Mouse (Mus musculus): ENCODE results near the gene Map2k5. TPM values are rescaled to one million over a fixed set of nuclear protein-coding genes. Genes with fewer than 3 reads are reported as not detected.

The Map2k5 gene
- polyA plus RNA-seq, 1 experiment from 2014 or later = 33.6 TPM

DNA sequence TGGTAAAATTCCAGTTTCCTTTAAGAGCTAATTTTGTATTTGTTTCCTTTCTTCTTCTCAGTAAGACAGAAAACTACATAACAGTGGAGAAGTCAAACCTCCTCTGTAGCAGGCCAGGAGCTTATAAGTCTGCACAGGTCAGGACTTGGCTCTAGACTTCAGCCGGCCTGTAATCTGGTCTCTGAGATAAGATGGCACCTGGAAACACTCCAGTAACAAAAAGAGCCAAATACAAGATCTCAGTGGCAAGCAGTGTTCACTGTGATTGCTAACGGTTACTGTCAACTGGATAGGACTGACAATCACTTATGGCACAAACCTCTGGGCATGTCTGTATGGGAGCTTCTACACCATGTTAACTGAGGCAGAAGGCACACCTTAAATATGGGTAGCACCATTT lies 4.4 kb downstream of the Map2k5 start:
- Histone ChIP-seq H3K9me3 (replicated peaks) (no peaks in the 10 kb centered on the region), H3K27ac (no peak overlapping the region), H3K4me3 (replicated peaks) (no peak overlapping the region), H3K9ac (no peak overlapping the region), H3K4me1 (peaks cover 26% of the 10 kb centered on the region), H3K4me2 (no peak overlapping the region), H3K27me3 (no peaks in the 10 kb centered on the region), H3K36me3 (peaks cover 58% of the 10 kb centered on the region)
- ATAC-seq (replicated peaks; ENCODE audit: low FRiP score) = no peak
- WGBS = 80% methylated on average over 2 of the region's 2 CpGs

DNA sequence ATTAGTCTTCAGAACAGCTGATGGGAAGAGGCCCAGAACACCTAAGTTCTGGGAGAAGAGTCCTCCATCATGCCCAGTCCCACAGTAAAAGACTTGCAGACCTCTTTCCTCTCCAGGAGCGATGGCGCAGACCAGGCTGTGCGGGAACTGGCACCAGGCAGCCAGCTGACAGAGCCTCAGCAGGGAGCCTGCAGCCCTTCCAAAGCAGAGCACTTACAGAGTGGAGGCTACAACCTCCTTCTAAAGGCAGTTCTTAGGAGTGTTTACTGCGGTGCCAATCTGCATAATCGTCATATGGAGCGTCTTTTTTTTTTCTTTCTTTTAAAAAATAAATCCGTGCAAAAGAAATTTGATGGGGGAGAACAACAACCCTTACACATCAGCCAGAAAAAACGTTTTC lies 5.2 kb downstream of the Map2k5 start:
- peaks cover 24% of the 10 kb centered on the region for H3K4me1 ChIP-seq
- no peak overlapping the region for H3K4me3 ChIP-seq (replicated peaks)
- H3K27ac ChIP-seq = no peak overlapping the region
- H3K36me3 ChIP-seq = peaks cover 62% of the 10 kb centered on the region
- WGBS = 80% methylated on average over 8 of the region's 8 CpGs
- H3K9me3 ChIP-seq (replicated peaks) = no peaks in the 10 kb centered on the region
- ATAC-seq (replicated peaks; ENCODE audit: low FRiP score) = no peak
- H3K4me2 ChIP-seq = no peak overlapping the region
- no peaks in the 10 kb centered on the region for H3K27me3 ChIP-seq
- H3K9ac ChIP-seq = no peak overlapping the region

DNA sequence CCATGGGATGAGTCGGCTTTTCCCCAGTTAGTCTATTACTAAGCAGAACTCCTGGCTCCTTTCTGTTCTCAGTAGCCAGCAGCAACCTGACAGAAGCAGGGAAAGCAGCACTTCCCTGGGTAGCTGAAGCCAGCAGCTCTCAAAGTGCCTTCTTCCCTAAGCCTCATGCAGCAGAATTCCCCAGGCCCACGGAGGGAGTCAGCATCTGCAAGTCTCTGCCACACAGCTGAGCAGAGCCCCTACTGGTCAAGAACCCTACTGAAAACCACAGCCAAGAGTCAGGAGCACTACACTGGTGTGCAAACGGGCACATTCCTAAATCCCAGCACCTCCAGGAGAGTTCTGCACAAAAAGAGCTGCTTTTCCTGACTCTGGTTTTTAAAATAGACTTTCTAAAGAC lies 17.3 kb downstream of the Map2k5 start:
- no peak overlapping the region for H3K9ac ChIP-seq
- WGBS = 61% methylated on average over 3 of the region's 3 CpGs
- H3K4me3 ChIP-seq (replicated peaks) = no peak overlapping the region
- H3K27me3 ChIP-seq = no peaks in the 10 kb centered on the region
- no peak overlapping the region for H3K4me2 ChIP-seq
- H3K9me3 ChIP-seq (replicated peaks) = no peaks in the 10 kb centered on the region
- no peak overlapping the region for H3K27ac ChIP-seq
- no peak for ATAC-seq (replicated peaks; ENCODE audit: low FRiP score)
- H3K36me3 ChIP-seq = peaks cover 10% of the 10 kb centered on the region
- H3K4me1 ChIP-seq = peaks cover 16% of the 10 kb centered on the region

DNA sequence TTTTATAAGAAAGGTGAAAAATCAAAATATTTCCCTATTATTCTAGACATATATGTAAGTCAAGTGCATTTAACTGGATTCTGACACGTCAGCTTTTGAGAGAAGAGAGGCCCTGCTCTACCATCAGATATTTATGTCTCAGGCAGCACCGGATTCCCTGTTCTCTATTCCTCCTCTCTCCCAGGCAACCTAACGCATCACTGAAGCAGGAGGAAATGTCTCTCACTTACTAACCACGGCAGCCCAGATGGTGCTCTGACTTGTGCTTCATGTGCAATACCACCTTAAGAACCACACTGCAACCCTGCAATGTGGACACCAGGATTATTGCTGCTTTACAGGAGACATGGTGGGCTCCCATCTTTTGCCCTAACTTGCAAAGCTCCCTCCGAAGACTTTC lies 18.7 kb downstream of the Map2k5 start:
- no peaks in the 10 kb centered on the region for H3K27me3 ChIP-seq
- H3K36me3 ChIP-seq = 0 out of 2 replicates have a peak, but pooled peaks cover 3% of the 10 kb centered on the region
- 84% methylated on average over 5 of the region's 5 CpGs for WGBS
- peaks cover 21% of the 10 kb centered on the region for H3K4me1 ChIP-seq
- H3K4me3 ChIP-seq (replicated peaks) = no peak overlapping the region
- ATAC-seq (replicated peaks; ENCODE audit: low FRiP score) = no peak
- no peak overlapping the region for H3K27ac ChIP-seq
- H3K9ac ChIP-seq = no peak overlapping the region
- no peaks in the 10 kb centered on the region for H3K9me3 ChIP-seq (replicated peaks)
- no peak overlapping the region for H3K4me2 ChIP-seq

DNA sequence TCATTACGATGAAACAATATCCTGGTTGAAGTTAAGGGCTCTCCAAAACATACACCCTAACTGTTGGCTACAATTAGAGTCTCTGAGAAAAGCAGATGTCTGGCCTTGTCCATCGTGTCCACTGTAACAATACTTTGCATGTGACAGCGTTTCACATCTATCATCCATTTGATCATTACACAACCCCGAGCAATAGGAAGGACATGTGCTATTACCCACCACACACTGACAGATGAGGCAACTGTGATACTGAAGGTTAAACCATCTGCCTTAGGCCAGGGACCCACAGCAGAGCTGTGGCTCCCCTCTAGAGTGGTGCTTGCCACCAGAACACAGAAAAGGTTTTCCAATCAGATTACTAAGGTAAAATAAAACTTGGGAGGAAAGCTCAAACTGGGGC lies 21.0 kb downstream of the Map2k5 start:
- WGBS = 48% methylated on average over 4 of the region's 4 CpGs
- 0 out of 2 replicates have a peak overlapping the region, but pooled peaks have one; percentile 3 for H3K27ac ChIP-seq
- H3K27me3 ChIP-seq = no peaks in the 10 kb centered on the region
- H3K4me2 ChIP-seq = no peak overlapping the region
- 0 out of 2 replicates have a peak, but pooled peaks cover 3% of the 10 kb centered on the region for H3K36me3 ChIP-seq
- H3K9ac ChIP-seq = no peak overlapping the region
- no peak for ATAC-seq (replicated peaks; ENCODE audit: low FRiP score)
- H3K4me3 ChIP-seq (replicated peaks) = no peak overlapping the region
- no peaks in the 10 kb centered on the region for H3K9me3 ChIP-seq (replicated peaks)
- peaks cover 23% of the 10 kb centered on the region for H3K4me1 ChIP-seq

DNA sequence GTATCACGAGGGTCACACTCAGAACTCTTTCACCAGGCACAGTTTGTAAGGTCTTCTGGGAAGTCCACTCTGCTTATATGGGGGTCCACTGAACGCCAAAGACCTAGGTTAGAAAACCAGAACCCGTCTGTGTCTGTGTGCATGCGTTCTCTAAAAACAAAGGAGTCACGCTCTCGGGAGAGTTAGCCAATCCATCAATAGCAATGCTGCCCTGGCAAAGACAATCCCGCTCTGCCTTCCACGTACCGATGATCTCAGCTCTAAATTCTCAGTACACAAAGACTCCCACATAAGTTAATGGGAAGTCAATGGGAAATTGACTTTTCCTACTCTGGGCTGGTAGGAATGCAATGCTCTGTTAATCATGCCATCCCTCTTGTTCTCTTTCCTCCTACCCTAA lies 21.4 kb downstream of the Map2k5 start:
- Histone ChIP-seq H3K4me3 (replicated peaks) (no peak overlapping the region), H3K4me2 (no peak overlapping the region), H3K27me3 (no peaks in the 10 kb centered on the region), H3K9ac (no peak overlapping the region), H3K4me1 (peaks cover 23% of the 10 kb centered on the region), H3K36me3 (0 out of 2 replicates have a peak, but pooled peaks cover 3% of the 10 kb centered on the region), H3K9me3 (replicated peaks) (no peaks in the 10 kb centered on the region), H3K27ac (0 out of 2 replicates have a peak overlapping the region, but pooled peaks have one; percentile 3)
- WGBS = 31% methylated on average over 9 of the region's 9 CpGs
- no peak for ATAC-seq (replicated peaks; ENCODE audit: low FRiP score)

DNA sequence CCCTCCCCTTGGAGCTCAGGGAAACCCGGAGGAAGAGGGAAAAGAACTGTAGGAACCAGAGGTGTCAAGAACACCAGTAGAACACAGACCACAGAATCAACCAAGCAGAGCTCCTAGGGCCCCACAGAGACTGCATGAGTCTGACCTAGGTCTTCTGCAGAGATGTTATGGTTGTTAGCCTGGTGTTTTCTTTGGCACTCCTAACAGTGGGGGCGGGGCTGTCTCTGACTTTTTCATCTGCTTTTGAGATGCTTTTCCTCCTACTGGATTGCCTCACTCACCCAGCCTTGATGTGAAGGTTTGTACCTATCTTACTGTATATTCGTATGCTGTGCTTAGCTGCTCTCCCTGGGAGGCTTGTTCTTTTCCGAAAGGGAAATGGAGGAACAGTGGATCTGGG lies 23.5 kb downstream of the Map2k5 start:
- Histone ChIP-seq H3K4me2 (no peak overlapping the region), H3K9me3 (replicated peaks) (no peaks in the 10 kb centered on the region), H3K27ac (no peak overlapping the region), H3K36me3 (0 out of 2 replicates have a peak, but pooled peaks cover 3% of the 10 kb centered on the region), H3K9ac (no peak overlapping the region), H3K4me1 (peaks cover 23% of the 10 kb centered on the region), H3K27me3 (no peaks in the 10 kb centered on the region), H3K4me3 (replicated peaks) (no peak overlapping the region)
- ATAC-seq (replicated peaks; ENCODE audit: low FRiP score) = no peak
- 57% methylated on average over 4 of the region's 4 CpGs for WGBS

DNA sequence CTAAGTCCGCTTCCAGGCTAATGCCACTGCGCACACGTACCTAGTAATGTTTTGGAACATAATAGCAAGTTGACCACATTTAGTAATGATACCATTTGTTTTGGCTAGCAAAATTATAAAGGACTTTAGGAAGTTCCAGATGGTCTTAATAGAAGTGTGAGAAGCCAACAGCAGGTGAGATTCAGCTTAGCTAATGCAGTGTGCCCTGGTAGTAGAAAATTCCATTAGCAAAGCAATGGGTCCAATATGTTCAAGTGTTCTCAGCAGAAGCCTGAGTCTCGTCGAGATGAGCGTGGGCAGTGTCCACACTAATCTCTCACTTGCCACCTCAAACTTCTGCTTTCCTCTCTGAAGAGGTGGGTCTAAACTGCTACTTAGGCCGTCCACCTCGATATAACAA lies 27.7 kb downstream of the Map2k5 start:
- peaks cover 31% of the 10 kb centered on the region for H3K4me1 ChIP-seq
- WGBS = 90% methylated on average over 8 of the region's 8 CpGs
- H3K27me3 ChIP-seq = no peaks in the 10 kb centered on the region
- no peak overlapping the region for H3K4me3 ChIP-seq (replicated peaks)
- no peak for ATAC-seq (replicated peaks; ENCODE audit: low FRiP score)
- H3K4me2 ChIP-seq = no peak overlapping the region
- no peak overlapping the region for H3K9ac ChIP-seq
- H3K9me3 ChIP-seq (replicated peaks) = no peaks in the 10 kb centered on the region
- H3K36me3 ChIP-seq = no peaks in the 10 kb centered on the region
- no peak overlapping the region for H3K27ac ChIP-seq

DNA sequence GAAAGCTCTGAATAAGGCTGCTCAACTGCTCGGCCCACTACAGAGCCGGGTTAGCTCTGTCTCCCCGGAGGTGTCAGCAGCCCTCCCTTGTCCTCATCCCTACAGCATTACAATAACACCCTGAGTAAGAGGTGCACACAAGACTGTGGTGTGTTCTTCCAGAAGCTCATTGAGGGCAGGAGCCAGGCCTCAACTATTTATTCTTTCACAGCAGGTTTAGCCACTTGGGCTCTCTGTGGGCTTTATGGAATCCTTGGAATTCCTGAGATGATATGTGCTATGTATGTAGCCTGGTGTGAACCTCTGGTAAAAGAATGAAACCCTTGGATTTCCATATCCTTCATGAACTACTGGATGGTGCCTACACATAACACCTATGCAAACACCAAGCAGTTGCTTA lies 28.5 kb downstream of the Map2k5 start:
- H3K27me3 ChIP-seq = no peaks in the 10 kb centered on the region
- no peaks in the 10 kb centered on the region for H3K9me3 ChIP-seq (replicated peaks)
- no peak overlapping the region for H3K4me3 ChIP-seq (replicated peaks)
- H3K36me3 ChIP-seq = no peaks in the 10 kb centered on the region
- H3K9ac ChIP-seq = no peak overlapping the region
- WGBS = 85% methylated on average over 3 of the region's 3 CpGs
- no peak overlapping the region for H3K4me2 ChIP-seq
- no peak overlapping the region for H3K27ac ChIP-seq
- ATAC-seq (replicated peaks; ENCODE audit: low FRiP score) = no peak
- peaks cover 32% of the 10 kb centered on the region for H3K4me1 ChIP-seq

DNA sequence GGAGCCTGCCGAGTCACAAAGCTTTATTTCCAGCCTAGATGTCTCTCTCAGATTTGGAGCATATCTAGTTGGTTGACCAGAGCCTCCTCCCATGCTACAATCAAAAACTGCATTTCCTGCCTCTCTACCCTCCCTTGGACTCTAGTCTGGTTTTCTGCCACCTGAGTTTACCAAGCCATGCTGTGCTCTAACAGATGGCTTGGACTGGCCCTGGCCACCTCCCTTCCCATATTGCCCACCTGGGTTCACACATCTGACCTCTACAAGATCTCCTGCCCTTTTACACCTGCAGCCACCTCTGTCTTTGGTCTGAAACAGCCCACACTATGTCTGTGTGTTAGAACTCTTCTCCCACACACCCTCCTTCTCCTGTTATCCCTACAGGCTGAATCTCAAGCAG lies 29.6 kb downstream of the Map2k5 start:
- Histone ChIP-seq H3K27me3 (no peaks in the 10 kb centered on the region), H3K9ac (no peak overlapping the region), H3K27ac (no peak overlapping the region), H3K4me3 (replicated peaks) (no peak overlapping the region), H3K4me2 (no peak overlapping the region), H3K9me3 (replicated peaks) (no peaks in the 10 kb centered on the region), H3K4me1 (peaks cover 27% of the 10 kb centered on the region), H3K36me3 (no peaks in the 10 kb centered on the region)
- 79% methylated on average over 1 of the region's 1 CpGs for whole genome bisulfite sequencing
- ATAC-seq (replicated peaks; ENCODE audit: low FRiP score) = no peak

DNA sequence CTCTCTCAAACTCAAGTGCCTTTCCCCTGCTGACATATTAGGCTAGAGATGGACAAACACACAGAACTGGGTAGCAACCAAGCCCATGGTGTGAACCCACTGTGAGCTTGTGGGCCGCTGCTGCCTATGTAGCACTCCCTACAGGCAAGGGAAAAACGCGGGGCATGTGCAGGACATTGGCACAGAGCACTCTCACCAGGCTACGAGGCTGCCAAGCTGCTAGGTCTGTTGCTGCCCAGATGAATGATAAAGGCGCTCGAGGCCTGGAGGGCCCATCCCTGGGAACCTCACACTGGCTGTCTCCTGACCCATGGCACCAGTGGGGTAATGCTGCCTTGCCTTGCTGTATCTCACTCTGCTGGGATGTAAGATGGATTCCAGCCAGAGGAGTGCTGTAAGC lies 31.7 kb downstream of the Map2k5 start:
- ATAC-seq (replicated peaks; ENCODE audit: low FRiP score) = peak; percentile 36; the same call in 1 of the 2 replicates
- H3K27me3 ChIP-seq = no peaks in the 10 kb centered on the region
- no peak overlapping the region for H3K4me2 ChIP-seq
- H3K4me3 ChIP-seq (replicated peaks) = no peak overlapping the region
- H3K36me3 ChIP-seq = no peaks in the 10 kb centered on the region
- no peak overlapping the region for H3K9ac ChIP-seq
- 75% methylated on average over 6 of the region's 6 CpGs for WGBS
- peaks cover 34% of the 10 kb centered on the region for H3K4me1 ChIP-seq
- H3K27ac ChIP-seq = no peak overlapping the region
- H3K9me3 ChIP-seq (replicated peaks) = no peaks in the 10 kb centered on the region

DNA sequence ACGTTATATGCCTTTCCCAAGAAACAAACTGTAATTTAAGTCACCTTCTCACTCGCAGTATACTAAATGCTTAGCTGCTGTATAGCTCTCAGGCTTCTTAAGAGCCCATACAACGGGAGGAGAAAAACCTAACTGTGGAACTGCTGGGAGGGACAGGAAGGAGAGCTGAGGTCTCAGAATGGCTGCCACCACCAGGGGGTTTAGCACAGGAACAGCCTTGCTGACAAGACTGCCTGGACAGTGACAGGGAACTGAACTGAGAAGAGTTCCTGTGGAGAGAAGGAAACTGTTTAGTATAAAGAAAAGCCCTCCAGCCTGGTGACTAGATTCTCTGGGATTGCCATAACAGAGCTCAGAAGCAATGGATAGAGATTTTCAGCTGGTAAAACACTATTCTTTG lies 35.9 kb downstream of the Map2k5 start:
- Histone ChIP-seq H3K36me3 (peaks cover 12% of the 10 kb centered on the region), H3K4me2 (no peak overlapping the region), H3K27ac (peak overlapping the region; percentile 54), H3K27me3 (no peaks in the 10 kb centered on the region), H3K9ac (no peak overlapping the region), H3K4me3 (replicated peaks) (no peak overlapping the region), H3K9me3 (replicated peaks) (no peaks in the 10 kb centered on the region), H3K4me1 (peaks cover 24% of the 10 kb centered on the region)
- ATAC-seq (replicated peaks; ENCODE audit: low FRiP score) = no peak
- WGBS = 48% methylated on average over 3 of the region's 3 CpGs

DNA sequence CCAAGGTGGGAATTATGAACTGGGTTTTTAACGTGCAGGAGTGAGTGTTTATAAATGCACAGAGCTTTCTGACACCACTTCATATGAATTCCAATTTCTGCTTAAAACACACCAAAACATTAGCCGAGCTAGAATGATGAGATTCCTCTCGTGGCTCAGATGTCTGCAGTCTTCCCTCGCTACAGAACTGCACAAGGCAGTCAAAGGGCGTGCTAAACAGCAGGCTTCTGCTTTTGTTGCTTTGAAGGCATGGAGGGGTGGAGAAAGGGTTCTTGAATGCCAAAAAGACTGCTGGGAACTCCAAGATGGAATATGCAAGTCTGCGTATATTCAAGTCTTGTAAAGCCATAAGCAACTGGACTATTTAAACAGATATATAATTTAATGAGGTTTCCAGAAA lies 38.4 kb downstream of the Map2k5 start:
- Histone ChIP-seq H3K27ac (no peak overlapping the region), H3K4me2 (no peak overlapping the region), H3K27me3 (no peaks in the 10 kb centered on the region), H3K4me1 (peaks cover 6% of the 10 kb centered on the region; the same call in 1 of the 2 replicates), H3K36me3 (peaks cover 32% of the 10 kb centered on the region), H3K9ac (no peak overlapping the region), H3K9me3 (replicated peaks) (no peaks in the 10 kb centered on the region), H3K4me3 (replicated peaks) (no peak overlapping the region)
- no peak for ATAC-seq (replicated peaks; ENCODE audit: low FRiP score)
- 69% methylated on average over 6 of the region's 6 CpGs for WGBS

Data from kidney, embryonic 15.5 days (tissue).